Mouse (Mus musculus) hindbrain, postnatal 0 days (tissue): ENCODE data around the gene Hirip3. TPM values are rescaled to one million over a fixed set of nuclear protein-coding genes. Genes with fewer than 3 reads are reported as not detected.

Experiments
- ATAC-seq: fragments of 200-750 bp; cut with Nextera tagmentation; 2 replicates; pipeline ENCODE4 v1.8.0; 2017; ENCODE audit warnings: mild to moderate bottlenecking, moderate TSS enrichment, moderate library complexity
- DNase-seq: peaks from one replicate; pipeline ENCODE4 v3.0.0-alpha.2; 2015; ENCODE audit warnings: low spot score
- H3K27ac ChIP-seq: fragments of 300-500 bp; sonication (generic); 2 replicates; pipeline ENCODE4 v1.5.1; 2014; ENCODE audit warnings: mild to moderate bottlenecking
- H3K27me3 ChIP-seq: fragments of 300-500 bp; sonication (generic); 2 replicates; pipeline ENCODE4 v1.6.1; 2014; ENCODE audit warnings: low read length, mixed read lengths; ENCODE audit not compliant: insufficient read depth
- H3K36me3 ChIP-seq: fragments of 300-500 bp; sonication (generic); 2 replicates; pipeline ENCODE4 v1.6.1; 2014; ENCODE audit warnings: low read length, mixed read lengths; ENCODE audit not compliant: insufficient read depth
- H3K4me1 ChIP-seq: fragments of 300-500 bp; sonication (generic); 2 replicates; pipeline ENCODE4 v1.6.1; 2014; ENCODE audit warnings: antibody characterized with exemption, low read length, mixed read lengths; ENCODE audit not compliant: insufficient read depth
- H3K4me2 ChIP-seq: fragments of 300-500 bp; sonication (generic); 2 replicates; pipeline ENCODE4 v1.6.1; 2014; ENCODE audit warnings: low read depth, mild to moderate bottlenecking, low read length, moderate library complexity, mixed read lengths
- H3K4me3 ChIP-seq: fragments of 300-500 bp; sonication (generic); 2 replicates; pipeline ENCODE4 v1.5.1; 2014; ENCODE audit warnings: low read length
- H3K9ac ChIP-seq: fragments of 300-500 bp; sonication (generic); replicated peaks from 2 replicates; pipeline ENCODE4 v1.6.1; 2014; ENCODE audit warnings: mild to moderate bottlenecking, low read length, moderate library complexity, mixed read lengths
- H3K9me3 ChIP-seq: fragments of 300-500 bp; sonication (generic); 2 replicates; pipeline ENCODE4 v1.6.1; 2016; ENCODE audit warnings: low read length, mixed read lengths
- CTCF ChIP-seq: IDR thresholded peaks from 2 replicates; pipeline ENCODE4 v1.5.1; 2016; ENCODE audit warnings: antibody characterized with exemption, control low read depth, low read depth
- WGBS: fragments of 180-500 bp; shearing (Covaris S2); extraction: QIAGEN DNeasy Blood & Tissue Kit; methylation state at CpG from one replicate; pipeline ENCODE4 v1.1.7; 2014; 5-methylcytosine and 5-hydroxymethylcytosine counted together
- polyA plus RNA-seq: library from polyadenylated mRNA; unstranded; fragments of >200 nt; fragmentation: Nextera tagmentation; extraction: Ambion mirVana; gene quantifications from 2 replicates; pipeline ENCODE4 v1.2.1, GENCODE M21; 2015
- total RNA-seq: library from RNA; depleted of rRNA; stranded (reverse); fragments of >200 nt; gene quantifications from 2 replicates; pipeline ENCODE4 v1.2.3, GENCODE M21; 2014

Hirip3 gene
- total and polyA plus RNA-seq, 2 experiments from 2014 or later, result 9.4 to 20.6 TPM

DNA sequence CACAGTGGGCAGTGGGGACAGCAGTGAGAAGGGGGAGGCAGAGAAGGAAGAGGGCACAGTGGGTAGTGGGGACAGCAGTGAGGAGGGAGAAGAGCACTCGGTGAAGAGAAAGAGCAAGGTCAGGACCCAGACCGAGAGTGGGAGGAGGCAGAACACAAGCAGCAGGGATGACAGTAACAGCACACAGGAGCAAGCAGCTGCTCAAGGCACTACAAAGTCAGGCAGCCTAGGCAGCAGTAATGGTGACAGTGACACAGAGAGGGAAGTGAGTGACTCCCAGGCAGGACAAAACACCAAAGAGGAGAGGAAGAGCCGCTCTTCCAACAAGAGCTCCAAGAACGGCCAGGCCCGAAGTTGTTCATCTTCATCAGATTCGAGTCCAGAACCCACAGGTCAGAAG lies 2.0 kb downstream of the Hirip3 start:
- peak overlapping the region; percentile 75 for H3K4me2 ChIP-seq
- H3K9ac ChIP-seq, result peak overlapping the region; percentile 59
- H3K27me3 ChIP-seq, result no peaks in the 10 kb centered on the region
- no peak for TF ChIP-seq CTCF
- 51% methylated on average over 6 of the region's 6 CpGs for WGBS
- DNase-seq (no peak), ATAC-seq (no peak)
- H3K9me3 ChIP-seq, result no peaks in the 10 kb centered on the region
- H3K36me3 ChIP-seq, result peaks cover 28% of the 10 kb centered on the region; the same call in 1 of the 2 replicates
- H3K27ac ChIP-seq, result peak overlapping the region; percentile 80; the same call in 1 of the 2 replicates
- peaks cover 12% of the 10 kb centered on the region for H3K4me1 ChIP-seq
- peak overlapping the region; percentile 56; the same call in 1 of the 2 replicates for H3K4me3 ChIP-seq

DNA sequence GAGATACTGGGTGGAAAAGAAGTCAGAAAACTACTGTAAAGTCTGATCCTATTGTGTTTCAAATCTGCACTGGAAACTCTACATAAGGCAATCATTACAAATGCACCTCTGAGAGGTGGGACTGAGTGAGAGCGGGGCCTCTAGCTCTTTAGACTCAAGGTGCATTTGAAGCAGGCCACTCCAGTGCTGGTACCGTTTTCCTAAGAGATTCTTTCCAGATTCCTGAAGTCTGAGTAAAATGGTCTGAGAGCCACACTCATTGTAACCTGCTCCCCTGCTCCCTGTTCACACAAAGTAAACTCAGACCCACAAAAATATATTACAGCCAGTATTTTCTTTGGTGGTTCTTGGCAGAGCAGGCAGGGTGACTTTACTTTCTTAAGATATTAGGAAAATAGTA lies 5.8 kb downstream of the Hirip3 start:
- Histone ChIP-seq H3K27ac (no peak overlapping the region), H3K36me3 (peaks cover 65% of the 10 kb centered on the region), H3K4me1 (peaks cover 11% of the 10 kb centered on the region), H3K4me2 (no peak overlapping the region), H3K27me3 (no peaks in the 10 kb centered on the region), H3K9me3 (no peaks in the 10 kb centered on the region), H3K4me3 (no peak overlapping the region), H3K9ac (no peak overlapping the region)
- no peak for DNase-seq
- 95% methylated on average over 2 of the region's 2 CpGs for WGBS
- no peak for TF ChIP-seq CTCF
- no peak for ATAC-seq

DNA sequence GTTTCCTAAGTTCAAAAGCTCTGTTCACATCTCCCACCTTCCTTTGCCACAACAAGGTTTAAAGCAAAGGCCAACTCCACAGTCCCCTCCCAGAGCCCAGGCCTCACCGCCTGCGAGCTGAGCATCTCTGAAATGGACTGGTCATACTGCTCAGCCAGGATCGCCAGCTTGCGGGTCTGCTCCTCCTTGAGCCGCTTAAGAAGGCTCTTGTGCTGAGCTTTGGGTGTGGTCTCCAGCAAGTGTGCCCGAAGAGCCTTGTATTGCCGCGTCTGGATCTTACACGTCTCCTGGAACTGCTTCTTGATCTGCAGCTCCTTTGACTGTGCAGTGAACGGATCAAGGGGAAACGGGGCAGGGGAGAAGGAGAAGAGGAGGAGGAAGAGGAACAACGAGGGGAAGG lies 6.2 kb downstream of the Hirip3 start:
- no peak overlapping the region for H3K4me2 ChIP-seq
- DNase-seq (no peak), ATAC-seq (no peak)
- TF ChIP-seq CTCF, result no peak
- no peak overlapping the region for H3K4me3 ChIP-seq
- H3K27ac ChIP-seq, result no peak overlapping the region
- no peak overlapping the region for H3K9ac ChIP-seq
- no peaks in the 10 kb centered on the region for H3K9me3 ChIP-seq
- H3K4me1 ChIP-seq, result peaks cover 8% of the 10 kb centered on the region
- no peaks in the 10 kb centered on the region for H3K27me3 ChIP-seq
- peaks cover 69% of the 10 kb centered on the region for H3K36me3 ChIP-seq
- 84% methylated on average over 12 of the region's 12 CpGs for WGBS

DNA sequence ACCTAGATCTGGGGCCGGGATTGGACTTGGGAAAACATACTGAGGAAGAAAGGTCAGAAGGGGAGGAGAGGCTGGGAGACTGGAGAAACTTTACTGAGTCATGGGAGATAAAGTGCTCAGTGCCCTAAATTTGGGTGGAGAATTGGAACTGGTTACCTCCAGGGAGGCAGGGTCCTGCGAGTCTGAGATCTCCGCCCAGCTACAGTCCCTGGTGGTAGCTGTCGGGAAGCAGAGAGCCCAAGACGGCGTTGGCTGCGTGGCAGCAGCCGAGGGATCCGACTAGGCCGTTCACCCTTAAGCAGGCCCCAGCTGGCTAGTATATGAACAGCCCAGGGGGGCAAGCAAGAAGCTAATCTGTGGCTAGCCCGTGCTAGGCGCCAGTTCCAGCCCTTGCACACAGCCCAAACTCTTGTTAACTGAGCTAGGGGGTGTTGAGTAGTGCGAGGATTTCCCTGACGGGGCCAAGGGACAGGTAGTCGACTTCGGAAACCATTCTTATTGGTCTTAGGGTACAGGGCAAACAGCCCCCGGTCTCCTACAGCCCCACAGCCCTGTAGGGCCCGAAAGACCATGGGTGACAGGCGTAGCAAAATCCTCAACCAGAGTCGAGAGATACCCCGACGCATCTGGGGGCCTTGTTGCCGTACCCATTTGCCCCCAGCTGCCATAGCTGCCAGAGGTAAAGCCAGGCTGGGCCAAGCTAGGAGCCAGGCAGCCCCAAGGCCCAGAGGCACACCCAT lies 8.2 kb downstream of the Hirip3 start:
- H3K27me3 ChIP-seq, result no peaks in the 10 kb centered on the region
- H3K9me3 ChIP-seq, result no peaks in the 10 kb centered on the region
- DNase-seq (no peak), ATAC-seq (no peak)
- no peak overlapping the region for H3K27ac ChIP-seq
- peaks cover 89% of the 10 kb centered on the region for H3K36me3 ChIP-seq
- H3K4me2 ChIP-seq, result no peak overlapping the region
- no peak overlapping the region for H3K9ac ChIP-seq
- 87% methylated on average over 23 of the region's 23 CpGs for WGBS
- no peak for TF ChIP-seq CTCF
- H3K4me1 ChIP-seq, result no peaks in the 10 kb centered on the region
- no peak overlapping the region for H3K4me3 ChIP-seq

GRCm38 (mm10) chr7:126870520-126870891 lies 8.7 kb downstream of the Hirip3 start:
- Histone ChIP-seq H3K4me1 (no peaks in the 10 kb centered on the region), H3K27me3 (no peaks in the 10 kb centered on the region), H3K4me2 (no peak overlapping the region), H3K9me3 (no peaks in the 10 kb centered on the region), H3K9ac (no peak overlapping the region), H3K4me3 (no peak overlapping the region), H3K36me3 (peaks cover 94% of the 10 kb centered on the region), H3K27ac (no peak overlapping the region)
- no peak for ATAC-seq
- DNase-seq, result no peak
- 98% methylated on average over 2 of the region's 2 CpGs for WGBS
- TF ChIP-seq CTCF, result no peak

GRCm38 (mm10) chr7:126877239-126877638 lies 15.5 kb downstream of the Hirip3 start:
- DNase-seq (no peak), ATAC-seq (no peak)
- WGBS, result 97% methylated on average over 1 of the region's 1 CpGs
- Histone ChIP-seq H3K4me2 (no peak overlapping the region), H3K9ac (no peak overlapping the region), H3K9me3 (no peaks in the 10 kb centered on the region), H3K36me3 (peaks cover 72% of the 10 kb centered on the region), H3K4me3 (no peak overlapping the region), H3K4me1 (peaks cover 14% of the 10 kb centered on the region; the same call in 1 of the 2 replicates), H3K27me3 (no peaks in the 10 kb centered on the region), H3K27ac (no peak overlapping the region)
- TF ChIP-seq CTCF, result no peak

- Histone ChIP-seq H3K9me3 (no peaks in the 10 kb centered on the region), H3K27ac (peak overlapping the region; percentile 16; the same call in 1 of the 2 replicates), H3K36me3 (peaks cover 34% of the 10 kb centered on the region), H3K27me3 (no peaks in the 10 kb centered on the region), H3K9ac (0 out of 2 replicates have a peak overlapping the region, but pooled peaks have one; percentile 0), H3K4me1 (peaks cover 21% of the 10 kb centered on the region), H3K4me3 (no peak overlapping the region), H3K4me2 (peak overlapping the region; percentile 84)
- ATAC-seq (no peak), DNase-seq (no peak)
- TF ChIP-seq CTCF, result no peak
- WGBS, result 73% methylated on average over 6 of the region's 6 CpGs
Measured at GRCm38 (mm10) chr7:126881040-126881439, 19.3 kb downstream of the Hirip3 start.
